Mouse (Mus musculus) lung, adult 2 months (tissue): ENCODE data around the gene Adam1b.

ENCODE experiments used
- CTCF ChIP-seq: fragments of 200-500 bp; IDR thresholded peaks from 2 replicates; pipeline ENCODE4 v1.5.1; 2011; ENCODE audit warnings: mild to moderate bottlenecking, low read length, control low read depth; ENCODE audit not compliant: insufficient read depth
- POLR2A ChIP-seq: fragments of 200-500 bp; IDR thresholded peaks from 2 replicates; pipeline ENCODE4 v1.6.1; 2011; ENCODE audit warnings: low read depth, mild to moderate bottlenecking, control low read depth, low read length, borderline replicate concordance; ENCODE audit errors: extremely low read depth

GRCm38 (mm10) chr5:121510009-121510408 lies 6.8 kb upstream of the Adam1b start:
- no peak for TF ChIP-seq CTCF
- no peak for TF ChIP-seq POLR2A
